ENCODE assay signal across 8 mouse cellular contexts in the genomic region with DNA sequence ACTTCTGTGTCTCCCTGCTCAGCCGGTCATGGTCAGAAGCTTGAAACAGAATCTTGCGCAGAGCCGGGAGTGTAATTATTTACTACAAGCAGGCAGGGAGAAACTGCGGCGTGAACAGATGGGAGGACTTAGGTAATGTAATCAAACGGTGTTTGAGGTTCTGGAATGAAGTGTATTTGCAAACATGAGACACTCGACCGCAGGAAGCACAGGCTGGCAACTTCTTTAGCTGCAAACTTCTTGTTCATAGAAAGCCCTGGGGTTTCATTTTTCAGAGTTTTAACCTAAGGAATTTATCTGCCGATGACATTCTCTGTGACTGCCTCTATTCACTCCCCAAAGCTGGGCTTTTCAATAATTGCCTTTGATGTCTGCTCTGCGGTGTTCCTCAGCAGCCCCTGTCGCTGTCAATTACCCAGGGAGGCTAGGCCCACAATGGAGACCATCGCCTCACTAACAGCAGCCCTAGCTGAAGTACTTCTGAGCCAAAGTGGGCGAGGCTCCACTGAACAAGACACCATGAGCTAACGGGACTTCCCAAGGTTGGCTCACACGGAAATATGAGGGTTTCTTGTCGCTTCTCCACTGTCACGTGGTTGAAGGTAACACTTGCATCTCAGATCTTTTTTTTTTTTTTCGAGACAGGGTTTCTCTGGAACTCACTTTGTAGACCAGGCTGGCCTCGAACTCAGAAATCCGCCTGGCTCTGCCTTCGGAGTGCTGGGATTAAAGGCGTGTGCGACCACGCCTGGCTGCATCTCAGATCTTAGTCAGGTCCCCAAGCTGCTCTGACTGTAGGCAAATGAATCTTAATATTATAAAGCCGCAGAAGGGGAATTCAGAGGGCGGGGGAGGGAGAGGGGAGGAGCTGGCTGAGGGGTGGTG. TPM values are rescaled to one million over a fixed set of nuclear protein-coding genes. Genes with fewer than 3 reads are reported as not detected.
DNase-seq lines count a peak whose midpoint lies in the region; ATAC-seq lines count a peak whose summit lies in the region.

No protein-coding gene starts in this region.

- WGBS in forebrain, embryonic 10.5 days, result 33% methylated on average over 26 of the region's 26 CpGs
- WGBS in lung, embryonic 16.5 days, result 25% methylated on average over 26 of the region's 26 CpGs

- no peaks in the 10 kb centered on the region for H3K36me3 ChIP-seq in forebrain, embryonic 10.5 days (replicated peaks)
- no peaks in the 10 kb centered on the region for H3K36me3 ChIP-seq in lung, embryonic 16.5 days (ENCODE audit: control insufficient read depth, insufficient read depth, low read length)

- H3K27ac ChIP-seq in forebrain, embryonic 10.5 days, result peak overlapping the region; percentile 74
- no peak overlapping the region for H3K27ac ChIP-seq in lung, embryonic 16.5 days (ENCODE audit: low read length)

- H3K4me2 ChIP-seq in lung, embryonic 16.5 days (ENCODE audit: low read depth, low read length), result peak overlapping the region; percentile 61

- peaks cover 45% of the 10 kb centered on the region for H3K4me1 ChIP-seq in forebrain, embryonic 10.5 days
- peaks cover 5% of the 10 kb centered on the region; the same call in 1 of the 2 replicates for H3K4me1 ChIP-seq in lung, embryonic 16.5 days (replicated peaks; ENCODE audit: control insufficient read depth, insufficient read depth, low read length)

- ATAC-seq in lung, embryonic 16.5 days (ENCODE audit: low read depth), result peak; percentile 78
- ATAC-seq in neutrophil, adult 5-6 weeks (ENCODE audit: extremely low read depth, insufficient number of reproducible peaks, low FRiP score, poor library complexity, severe bottlenecking), result peak; percentile 72

- H3K4me3 ChIP-seq in forebrain, embryonic 10.5 days, result peak overlapping the region; percentile 39
- peak overlapping the region; percentile 34 for H3K4me3 ChIP-seq in lung, embryonic 16.5 days (ENCODE audit: low read length)

- no peaks in the 10 kb centered on the region for H3K9me3 ChIP-seq in forebrain, embryonic 10.5 days
- no peaks in the 10 kb centered on the region for H3K9me3 ChIP-seq in lung, embryonic 16.5 days (ENCODE audit: control insufficient read depth, low read length)

- no peaks in the 10 kb centered on the region; the same call in 1 of the 2 replicates for H3K27me3 ChIP-seq in forebrain, embryonic 10.5 days (ENCODE audit: poor library complexity, severe bottlenecking)
- H3K27me3 ChIP-seq in lung, embryonic 16.5 days (ENCODE audit: control insufficient read depth, insufficient read depth, low read depth, low read length), result no peaks in the 10 kb centered on the region

- intact Hi-C loops in left cerebral cortex, postnatal 25 days (cut with DNase I), result no loop called here

- peak overlapping the region; percentile 17 for H3K9ac ChIP-seq in lung, embryonic 16.5 days (ENCODE audit: low read length)

- DNase-seq in urinary bladder, postnatal 14 days (ENCODE audit: low spot score), result peak; percentile 10
- no peak for DNase-seq in urinary bladder, postnatal 25 days (ENCODE audit: low spot score)
- DNase-seq in forebrain, embryonic 10.5 days (ENCODE audit: extremely low spot score, low spot score), result peak; percentile 59
- DNase-seq in kidney, adult 11 months, result peak; percentile 29
- no peak for DNase-seq in left cerebral cortex, postnatal 25 days (ENCODE audit: low spot score in 2 of 2)
- DNase-seq in layer of hippocampus, adult 9-11 months, result no peak

RNA-seq across cellular contexts. Expression of a gene that starts 19.3 kb away (rescaled TPM):
- polyA plus RNA-seq in forebrain, embryonic 10.5 days (2016; fragmentation: Nextera tagmentation; extraction: Ambion mirVana), result 21.6 and 22.3 TPM in 2 replicates
- 29.0 and 30.0 TPM in 2 replicates for polyA plus RNA-seq in lung, embryonic 16.5 days (2015; fragmentation: Nextera tagmentation; extraction: Ambion mirVana)
- 62.9 and 70.3 TPM in 2 replicates for total RNA-seq in neutrophil, adult 5-6 weeks (2017)
- 1 to 10 TPM; 3.6 to 3.9 TPM for total RNA-seq in left cerebral cortex, postnatal 25 days (2021)

RNA-seq across cellular contexts. Expression of a gene that starts 34.8 kb away (rescaled TPM):
- 0.64 and 1.1 TPM in 2 replicates for polyA plus RNA-seq in forebrain, embryonic 10.5 days (2016; fragmentation: Nextera tagmentation; extraction: Ambion mirVana)
- polyA plus RNA-seq in lung, embryonic 16.5 days (2015; fragmentation: Nextera tagmentation; extraction: Ambion mirVana), result 2.7 and 3.8 TPM in 2 replicates
- not detected in 2 replicates for total RNA-seq in neutrophil, adult 5-6 weeks (2017)
- not detected for total RNA-seq in left cerebral cortex, postnatal 25 days (2021)

Comparison
In these comparisons a context has a peak if more than half of its experiments do, and no peak if none do; other contexts are left out.
1. DNase-seq: peak in urinary bladder, postnatal 14 days (single experiment), forebrain, embryonic 10.5 days (single experiment) and kidney, adult 11 months (single experiment); none in urinary bladder, postnatal 25 days (single experiment), left cerebral cortex, postnatal 25 days (0 of 2) and layer of hippocampus, adult 9-11 months (single experiment).
2. RNA of a gene that starts 19.3 kb away (total RNA-seq): 62.9 to 70.3 TPM in neutrophil, adult 5-6 weeks; 3.6 to 3.9 TPM in left cerebral cortex, postnatal 25 days; every median in the first group is over 10 times any median in the second.